Mouse (Mus musculus) R1 (cell line): ENCODE results near the gene Irf6.

Source experiments
- DNase-seq: peaks from one replicate; pipeline ENCODE4 v3.0.0-alpha.2; 2018; ENCODE audit warnings: low read depth, low spot score

Irf6 gene

GRCm38 (mm10) chr1:193198312-193198711 lies 45.4 kb downstream of the Irf6 start:
- DNase-seq, result no peak

DNA sequence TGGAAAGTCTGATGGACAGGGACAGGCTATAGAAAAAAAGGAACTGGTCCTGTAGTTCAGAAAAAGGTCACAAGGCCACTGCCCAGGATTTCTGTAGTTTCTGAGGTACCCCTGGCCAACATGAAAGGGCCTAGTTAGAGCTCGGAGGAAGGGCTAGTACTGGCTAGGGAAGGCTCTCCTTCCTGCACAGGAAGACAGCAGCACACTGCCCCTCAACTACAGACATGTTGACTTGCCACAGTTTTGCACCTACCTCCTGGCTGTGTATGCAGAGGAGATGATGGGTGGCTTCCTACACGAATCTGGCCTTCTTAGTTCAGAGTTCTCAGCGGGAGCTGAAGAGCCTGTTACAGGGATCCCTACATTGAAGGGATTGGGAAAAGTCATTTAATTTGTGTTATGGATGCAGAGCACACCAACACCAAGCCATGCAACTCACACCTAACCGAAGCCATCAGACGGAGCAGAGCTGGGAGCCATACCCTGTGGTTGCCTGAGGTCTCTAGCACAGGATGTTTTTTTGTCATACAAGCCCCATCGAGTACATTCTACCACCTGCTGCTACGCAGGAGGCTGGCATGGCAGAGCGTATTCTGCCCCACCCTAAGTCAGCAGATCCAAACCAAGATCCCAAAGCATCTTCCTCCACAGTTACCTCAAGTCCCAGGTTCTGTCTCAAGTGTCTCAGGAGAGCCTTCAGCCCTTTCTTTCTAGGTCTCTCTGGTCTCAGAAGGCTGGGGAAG lies 47.9 kb downstream of the Irf6 start:
- DNase-seq, result no peak

GRCm38 (mm10) chr1:193201383-193201778 lies 48.5 kb downstream of the Irf6 start, which contains the start of gene Traf3ip3:
Gene Traf3ip3, minus strand, starts transcription at chr1:193201703.
- no peak for DNase-seq

DNA sequence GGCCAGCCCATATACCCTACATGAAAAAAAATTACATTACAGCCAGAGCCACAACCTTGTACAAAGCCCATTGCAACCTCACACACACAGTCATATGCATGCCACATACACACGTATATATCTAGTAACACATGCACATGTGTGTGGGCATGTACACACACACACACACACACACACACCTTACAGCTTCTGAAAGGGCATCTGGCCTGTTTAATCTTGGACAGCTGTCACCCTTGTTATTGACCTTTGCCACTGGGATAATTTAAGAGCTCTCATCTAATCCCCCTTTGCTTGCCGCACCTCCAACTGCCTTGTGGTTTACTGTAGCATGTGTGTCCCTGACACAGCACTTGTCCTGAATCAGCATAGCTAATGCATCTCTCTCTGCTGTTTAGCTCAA lies 50.9 kb downstream of the Irf6 start:
- DNase-seq, result no peak

DNA sequence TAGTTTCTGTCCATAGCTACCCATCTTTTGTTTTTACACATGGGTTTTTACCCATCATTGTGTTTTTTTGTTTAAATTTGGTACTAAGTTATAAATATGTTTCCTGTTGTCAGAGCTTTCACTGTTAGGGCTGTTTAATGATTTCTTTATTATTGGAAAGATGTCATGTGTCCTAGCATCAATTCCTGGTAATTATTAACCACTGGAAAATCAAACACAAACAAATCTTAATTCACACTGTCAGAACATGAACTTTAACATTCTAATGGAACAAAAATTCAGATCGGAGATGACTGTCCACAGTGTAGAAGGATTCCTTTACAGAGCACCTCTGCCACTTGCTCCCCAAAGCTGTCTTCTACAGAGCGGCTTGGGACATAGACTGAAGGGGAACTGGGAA lies 52.5 kb downstream of the Irf6 start:
- DNase-seq, result no peak

DNA sequence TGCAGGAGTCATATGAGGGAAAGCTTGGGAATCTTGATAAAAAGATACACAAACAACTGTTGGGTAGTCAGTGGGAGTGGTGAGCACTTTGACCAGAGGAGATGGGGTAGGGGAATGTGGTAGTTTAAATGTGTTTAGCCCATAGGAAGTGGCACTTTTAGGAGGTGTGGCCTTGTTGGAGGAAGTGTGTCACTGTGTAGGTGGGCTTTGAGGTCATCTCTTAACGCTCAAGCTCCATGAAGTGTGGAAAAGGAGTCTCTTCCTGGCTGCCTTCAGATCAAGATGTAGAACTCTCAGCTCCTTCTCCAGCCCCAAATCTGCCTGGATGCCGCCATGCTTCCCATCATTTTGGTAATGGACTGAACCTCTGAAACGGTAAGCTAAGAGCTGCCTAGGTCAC lies 54.6 kb downstream of the Irf6 start, which contains the start of gene Lamb3:
Lamb3 (plus strand) TSS at position 197 of the 400 bp plus-strand sequence.
- no peak for DNase-seq

GRCm38 (mm10) chr1:193208178-193208577 lies 55.3 kb downstream of the Irf6 start:
- peak; percentile 31 for DNase-seq

DNA sequence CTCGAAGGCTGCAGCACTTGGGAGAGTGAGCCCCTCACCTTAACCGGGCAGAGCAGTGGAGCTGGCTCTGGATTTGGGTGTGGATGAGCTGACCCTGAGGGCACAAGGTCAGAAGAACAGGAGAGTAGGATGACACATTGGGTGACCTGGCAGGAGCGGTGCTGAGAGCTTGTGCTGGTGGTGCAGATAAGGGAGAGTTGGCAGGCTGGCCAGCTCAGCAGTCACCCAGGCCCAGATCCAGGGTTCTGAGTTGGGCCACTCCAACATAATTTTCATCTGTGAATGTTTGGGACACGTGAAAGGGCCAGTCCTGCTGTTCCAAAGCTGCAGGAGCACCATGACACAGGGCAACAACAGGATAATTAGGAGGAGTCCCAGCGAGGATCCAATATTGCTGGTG lies 58.5 kb downstream of the Irf6 start:
- DNase-seq, result no peak

DNA sequence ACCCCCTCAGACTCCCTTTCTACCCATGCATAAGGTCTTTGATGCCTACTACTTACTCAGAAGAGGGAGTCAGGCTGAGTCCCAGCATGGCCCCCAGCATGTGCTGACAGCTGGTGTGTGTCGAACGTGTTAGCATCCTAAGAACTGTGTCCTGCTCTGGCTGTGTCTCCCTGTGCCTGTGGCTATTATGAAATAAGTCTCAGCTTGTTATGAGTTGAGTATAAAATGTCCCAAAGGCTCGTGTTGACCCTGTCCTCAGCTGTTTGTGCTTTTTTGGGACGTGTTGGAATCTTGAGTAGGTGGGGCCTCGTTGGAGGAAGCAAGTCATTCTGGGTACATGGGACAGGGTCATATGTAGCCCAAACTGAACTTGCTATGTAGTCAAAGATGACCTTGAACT lies 61.1 kb downstream of the Irf6 start:
- DNase-seq, result no peak

GRCm38 (mm10) chr1:193216000-193216399 lies 63.1 kb downstream of the Irf6 start:
- DNase-seq, result no peak

GRCm38 (mm10) chr1:193220408-193220807 lies 67.5 kb downstream of the Irf6 start:
- DNase-seq, result no peak
